ENCODE assay signal across 16 mouse cellular contexts in genomic region chr11:35305111-35305510, GRCm38 (mm10).
DNase-seq lines count a peak whose midpoint lies in the region; ATAC-seq and TF ChIP-seq lines count a peak whose summit lies in the region.
"Had no signal": no experiment of that assay in that cellular context is flagged by ENCODE, and none has a peak within 500 bp of the region (broad histone marks: within the 10 kb centered on the region; RNA-seq: fewer than 3 reads in every experiment).

No protein-coding gene starts in this region.

- peaks cover 2% of the 10 kb centered on the region for H3K4me1 ChIP-seq in hindbrain, embryonic 16.5 days (ENCODE audit: control insufficient read depth, insufficient read depth, low read depth, low read length)
- no peaks in the 10 kb centered on the region for H3K4me1 ChIP-seq in hindbrain, embryonic 14.5 days (replicated peaks; ENCODE audit: control insufficient read depth, insufficient read depth, low read length)
- peaks cover 28% of the 10 kb centered on the region for H3K4me1 ChIP-seq in cerebellum, adult 2 months (ENCODE audit: control insufficient read depth, insufficient read depth, low read length)
- H3K4me1 ChIP-seq in cortical plate, adult 2 months (ENCODE audit: control insufficient read depth, insufficient read depth, low read length): peaks cover 8% of the 10 kb centered on the region

- H3K4me3 ChIP-seq in hindbrain, embryonic 16.5 days (ENCODE audit: low read length): no peak overlapping the region
- H3K4me3 ChIP-seq in hindbrain, embryonic 14.5 days (replicated peaks; ENCODE audit: low read length): no peak overlapping the region
- H3K4me3 ChIP-seq in left cerebral cortex, adult 2 months: no peak overlapping the region
- no peak overlapping the region for H3K4me3 ChIP-seq in cerebellum, adult 2 months (replicated peaks; ENCODE audit: insufficient read depth, low read depth, low read length)
- no peak overlapping the region for H3K4me3 ChIP-seq in cortical plate, adult 2 months (ENCODE audit: insufficient read depth, low read length)
- H3K4me3 ChIP-seq: embryonic facial prominence, embryonic 10.5 days; limb, embryonic 12.5 days; neural tube, embryonic 13.5 days had no signal

- intact Hi-C loops in left cerebral cortex, adult 2 months (cut with DNase I): no loop called here
- intact Hi-C loops in left cerebral cortex, postnatal 10 days (cut with DNase I): no loop called here

- no peak overlapping the region for H3K9ac ChIP-seq in hindbrain, embryonic 16.5 days (ENCODE audit: low read depth, low read length)
- no peak overlapping the region for H3K9ac ChIP-seq in hindbrain, embryonic 14.5 days
- H3K9ac ChIP-seq: limb, embryonic 12.5 days; liver, embryonic 14.5 days; neural tube, embryonic 13.5 days had no signal

- no peaks in the 10 kb centered on the region for H3K36me3 ChIP-seq in hindbrain, embryonic 16.5 days (ENCODE audit: control insufficient read depth, insufficient read depth, low read length)
- no peaks in the 10 kb centered on the region for H3K36me3 ChIP-seq in hindbrain, embryonic 14.5 days (replicated peaks; ENCODE audit: control insufficient read depth, insufficient read depth)
- H3K36me3 ChIP-seq: embryonic facial prominence, embryonic 10.5 days; neural tube, embryonic 13.5 days had no signal

- no peak overlapping the region for H3K4me2 ChIP-seq in hindbrain, embryonic 16.5 days (ENCODE audit: low read length)
- H3K4me2 ChIP-seq in hindbrain, embryonic 14.5 days (replicated peaks): no peak overlapping the region
- H3K4me2 ChIP-seq: limb, embryonic 12.5 days; neural tube, embryonic 13.5 days had no signal

- H3K9me3 ChIP-seq in hindbrain, embryonic 16.5 days (ENCODE audit: control insufficient read depth, low read length): no peaks in the 10 kb centered on the region
- no peaks in the 10 kb centered on the region for H3K9me3 ChIP-seq in hindbrain, embryonic 14.5 days (ENCODE audit: control insufficient read depth, low read length)
- H3K9me3 ChIP-seq: embryonic facial prominence, embryonic 10.5 days; limb, embryonic 12.5 days; neural tube, embryonic 13.5 days had no signal

- no peak overlapping the region for H3K27ac ChIP-seq in hindbrain, embryonic 16.5 days (ENCODE audit: low read depth, low read length)
- H3K27ac ChIP-seq in hindbrain, embryonic 14.5 days: no peak overlapping the region
- H3K27ac ChIP-seq in left cerebral cortex, adult 2 months: peak overlapping the region; percentile 81
- peak overlapping the region; percentile 85 for H3K27ac ChIP-seq in cerebellum, adult 2 months (ENCODE audit: insufficient read depth, low read length)
- H3K27ac ChIP-seq in cortical plate, adult 2 months (ENCODE audit: insufficient read depth, low read length): 0 out of 2 replicates have a peak overlapping the region, but pooled peaks have one; percentile 55
- H3K27ac ChIP-seq: limb, embryonic 12.5 days; liver, embryonic 14.5 days; neural tube, embryonic 13.5 days had no signal

- no peak for TF ChIP-seq POLR2A in cerebellum, adult 2 months (IDR thresholded peaks at IDR 0.05; ENCODE audit: borderline replicate concordance, insufficient read depth, low read length)
- no peak for TF ChIP-seq POLR2A in cortical plate, adult 2 months (IDR thresholded peaks at IDR 0.05; ENCODE audit: extremely low read depth, insufficient read depth, low read length)

- 49% methylated on average over 5 of the region's 5 CpGs for WGBS in hindbrain, embryonic 16.5 days
- 56% methylated on average over 5 of the region's 5 CpGs for WGBS in hindbrain, embryonic 14.5 days
- 14% methylated on average over 5 of the region's 5 CpGs for WGBS in cerebellum, adult 2 months

- ATAC-seq in hindbrain, embryonic 16.5 days: peak; percentile 77
- ATAC-seq in hindbrain, embryonic 14.5 days (ENCODE audit: low FRiP score): no peak
- ATAC-seq: CD4-positive, CD25-positive, alpha-beta regulatory T cell, adult 4 months; lung, postnatal 0 days had no signal

- no peak for TF ChIP-seq CTCF in left cerebral cortex, adult 2 months (IDR thresholded peaks at IDR 0.05)
- TF ChIP-seq CTCF in cerebellum, adult 2 months (IDR thresholded peaks at IDR 0.05; ENCODE audit: borderline replicate concordance, insufficient read depth, low read depth, low read length): no peak
- TF ChIP-seq CTCF in cortical plate, adult 2 months (IDR thresholded peaks at IDR 0.05; ENCODE audit: extremely low read depth, insufficient read depth, low read length): no peak

- no peak for DNase-seq in hindbrain, embryonic 14.5 days (ENCODE audit: low spot score)
- no peak for DNase-seq in left cerebral cortex, adult 2 months (ENCODE audit: extremely low spot score in 1 of 2, low spot score in 2 of 2)
- DNase-seq in left cerebral cortex, postnatal 10 days (ENCODE audit: extremely low spot score in 1 of 2, low spot score in 2 of 2): no peak
- DNase-seq in cerebellum, adult 2 months: peak; percentile 85 to 93
- DNase-seq in neural tube, embryonic 10.5 days (ENCODE audit: extremely low spot score, low spot score): no peak
- DNase-seq: adrenal gland, postnatal 14 days; heart, adult 11 months; layer of hippocampus, postnatal 36 days had no signal

- no peaks in the 10 kb centered on the region for H3K27me3 ChIP-seq in hindbrain, embryonic 16.5 days (replicated peaks; ENCODE audit: control insufficient read depth, insufficient read depth, low read length)
- H3K27me3 ChIP-seq in hindbrain, embryonic 14.5 days (ENCODE audit: control insufficient read depth, insufficient read depth, low read length): no peaks in the 10 kb centered on the region
- H3K27me3 ChIP-seq in cerebellum, adult 2 months (ENCODE audit: control insufficient read depth, insufficient read depth, low read length): no peaks in the 10 kb centered on the region
- H3K27me3 ChIP-seq: limb, embryonic 12.5 days had no signal

Comparison
In these comparisons a context has a peak if more than half of its experiments do, and no peak if none do; other contexts are left out.
1. H3K27ac ChIP-seq: peak in left cerebral cortex, adult 2 months (single experiment), cerebellum, adult 2 months (single experiment) and cortical plate, adult 2 months (single experiment); none in hindbrain, embryonic 16.5 days (single experiment) and hindbrain, embryonic 14.5 days (single experiment).
2. DNase-seq: peak in cerebellum, adult 2 months (2 of 2); none in hindbrain, embryonic 14.5 days (single experiment), left cerebral cortex, adult 2 months (0 of 2), left cerebral cortex, postnatal 10 days (0 of 2) and neural tube, embryonic 10.5 days (single experiment).